Mouse (Mus musculus) forebrain, embryonic 14.5 days (tissue): ENCODE measurements at regions not wholly inside any gene's neighbourhood (a gene's known extent, or its start where the extent isn't known, plus 50 kb on each side); places are given as distances from the start of the nearest gene placed in this dataset.

Source experiments
- ATAC-seq: fragments of 200-750 bp; cut with Nextera tagmentation; 2 replicates; pipeline ENCODE4 v1.8.0; 2017; ENCODE audit warnings: mild to moderate bottlenecking, moderate library complexity
- DNase-seq: peaks from one replicate; pipeline ENCODE4 v3.0.0-alpha.2; 2015; ENCODE audit warnings: low spot score
- H3K27ac ChIP-seq: fragments of 300-500 bp; sonication (generic); 2 replicates; pipeline ENCODE4 v1.5.1; 2014; ENCODE audit warnings: low read depth, mild to moderate bottlenecking, control low read depth, low read length, moderate library complexity
- H3K27me3 ChIP-seq: fragments of 300-500 bp; sonication (generic); replicated peaks from 2 replicates; pipeline ENCODE4 v1.6.1; 2014; ENCODE audit warnings: low read length, control low read depth, mixed read lengths; ENCODE audit not compliant: control insufficient read depth, insufficient read depth
- H3K36me3 ChIP-seq: fragments of 300-500 bp; sonication (generic); 2 replicates; pipeline ENCODE4 v1.6.1; 2014; ENCODE audit warnings: low read length, control low read depth; ENCODE audit not compliant: control insufficient read depth, insufficient read depth
- H3K4me1 ChIP-seq: fragments of 300-500 bp; sonication (generic); 2 replicates; pipeline ENCODE4 v1.6.1; 2014; ENCODE audit warnings: antibody characterized with exemption, low read length, control low read depth; ENCODE audit not compliant: control insufficient read depth, insufficient read depth
- H3K4me2 ChIP-seq: fragments of 300-500 bp; sonication (generic); 2 replicates; pipeline ENCODE4 v1.6.1; 2014; ENCODE audit warnings: mild to moderate bottlenecking, control low read depth, low read length
- H3K4me3 ChIP-seq: fragments of 300-500 bp; sonication (generic); 2 replicates; pipeline ENCODE4 v1.5.1; 2014; ENCODE audit warnings: low read depth, low read length, control low read depth
- H3K9ac ChIP-seq: fragments of 300-500 bp; sonication (generic); 2 replicates; pipeline ENCODE4 v1.6.1; 2014; ENCODE audit warnings: mild to moderate bottlenecking, low read length, control low read depth, moderate library complexity
- H3K9me3 ChIP-seq: fragments of 300-500 bp; sonication (generic); replicated peaks from 2 replicates; pipeline ENCODE4 v1.6.1; 2016; ENCODE audit warnings: low read length, control low read depth, mixed read lengths; ENCODE audit not compliant: control insufficient read depth
- WGBS: fragments of 180-500 bp; shearing (Covaris S2); extraction: QIAGEN DNeasy Blood & Tissue Kit; methylation state at CpG from one replicate; pipeline ENCODE4 v1.1.7; 2014; 5-methylcytosine and 5-hydroxymethylcytosine counted together

GRCm38 (mm10) chr17:83297379-83298121, 53.2 kb upstream of the Eml4 start:
- no peak overlapping the region for H3K4me2 ChIP-seq
- H3K4me3 ChIP-seq = no peak overlapping the region
- no peak overlapping the region for H3K27ac ChIP-seq
- H3K9ac ChIP-seq = no peak overlapping the region
- H3K9me3 ChIP-seq = no peaks in the 10 kb centered on the region
- WGBS = 74% methylated on average over 6 of the region's 6 CpGs
- no peaks in the 10 kb centered on the region for H3K36me3 ChIP-seq
- H3K4me1 ChIP-seq = no peaks in the 10 kb centered on the region
- H3K27me3 ChIP-seq = no peaks in the 10 kb centered on the region
- no peak for ATAC-seq
- no peak for DNase-seq
